Mouse (Mus musculus) embryonic fibroblast, embryonic 13.5 days (primary cell): ENCODE measurements at regions not wholly inside any gene's neighbourhood (a gene's known extent, or its start where the extent isn't known, plus 50 kb on each side); places are given as distances from the start of the nearest gene placed in this dataset.

Experiments
- H3K27ac ChIP-seq: 2 replicates; pipeline ENCODE4 v1.5.1; 2012; ENCODE audit warnings: low read length, control low read depth, inconsistent platforms; ENCODE audit not compliant: insufficient read depth
- H3K4me1 ChIP-seq: 2 replicates; pipeline ENCODE4 v1.6.1; 2011; ENCODE audit warnings: low read length; ENCODE audit not compliant: control insufficient read depth, insufficient read depth
- H3K4me3 ChIP-seq: 2 replicates; pipeline ENCODE4 v1.5.1; 2011; ENCODE audit warnings: mild to moderate bottlenecking, control low read depth, low read length; ENCODE audit not compliant: insufficient read depth
- CTCF ChIP-seq: IDR thresholded peaks from 2 replicates; pipeline ENCODE4 v1.5.1; 2011; ENCODE audit warnings: mild to moderate bottlenecking, control low read depth, low read length, moderate library complexity, borderline replicate concordance; ENCODE audit not compliant: insufficient read depth
- POLR2A ChIP-seq: IDR thresholded peaks from 2 replicates; pipeline ENCODE4 v1.6.1; 2011; ENCODE audit warnings: low read depth, mild to moderate bottlenecking, control low read depth, low read length, moderate library complexity

DNA sequence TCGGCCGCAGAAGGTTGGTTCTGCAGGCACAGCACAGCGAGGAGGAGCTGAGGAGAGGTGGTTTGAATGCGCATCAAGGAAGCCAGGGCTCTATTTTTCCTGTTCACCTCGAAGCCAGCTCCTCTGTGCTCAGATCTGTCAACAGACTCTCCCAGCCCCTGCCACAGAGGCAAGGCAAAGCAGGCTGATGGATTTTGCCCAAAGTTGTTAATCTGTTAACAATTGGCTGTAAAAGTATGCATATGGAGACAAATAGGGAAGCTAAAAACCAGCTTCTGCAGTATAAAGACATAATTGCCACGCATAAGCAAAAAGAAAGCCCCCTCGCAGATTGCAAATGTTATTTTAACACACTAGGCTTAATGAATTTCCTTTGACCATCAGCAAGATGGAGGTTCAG is 343.3 kb upstream of the Kif2a start:
- Histone ChIP-seq H3K27ac (no peak overlapping the region), H3K4me3 (no peak overlapping the region), H3K4me1 (no peaks in the 10 kb centered on the region)
- TF ChIP-seq CTCF (no peak), POLR2A (no peak)

DNA sequence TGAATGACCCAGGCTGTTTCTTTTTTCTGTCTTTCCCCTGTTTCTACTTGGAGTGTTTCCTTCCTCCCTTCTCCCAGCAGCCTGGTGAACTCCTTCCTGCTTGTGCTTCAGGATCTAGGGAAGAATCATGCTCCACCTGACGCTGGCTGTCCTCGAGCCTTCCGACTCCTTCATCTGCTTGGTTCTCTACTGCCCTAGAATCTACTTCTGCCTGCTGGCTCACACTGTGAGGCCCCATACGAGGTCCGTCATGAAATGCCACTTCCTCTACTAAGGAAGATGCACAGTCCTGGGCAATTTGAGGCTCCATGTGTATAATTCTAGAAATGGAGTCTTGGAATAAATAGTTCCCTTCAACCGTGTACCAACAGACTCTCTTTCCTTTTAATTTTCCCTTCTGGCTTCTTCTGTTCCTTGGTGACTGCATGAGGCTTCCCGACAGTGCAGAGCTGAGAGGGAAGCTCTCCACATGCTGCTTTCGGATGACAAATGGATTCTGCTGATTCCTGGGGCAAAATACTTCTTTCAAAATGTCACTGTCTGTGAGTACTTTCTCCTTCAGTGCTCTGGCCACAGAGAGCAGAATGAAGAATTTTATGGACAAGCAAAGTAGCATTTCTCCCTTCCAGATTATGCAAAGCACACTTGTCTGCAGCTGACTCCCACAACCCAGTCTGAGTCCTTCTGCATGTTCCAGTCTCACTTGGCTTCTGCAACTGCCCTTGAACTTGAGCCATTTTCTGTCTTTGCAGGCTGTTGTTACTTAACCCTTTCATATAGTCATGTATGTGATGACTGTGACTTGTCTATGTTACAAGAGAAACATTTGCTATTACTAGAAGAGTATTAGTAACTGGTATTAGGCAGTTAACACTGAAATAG is 341.1 kb upstream of the Kif2a start:
- no peak overlapping the region for H3K4me3 ChIP-seq
- no peaks in the 10 kb centered on the region for H3K4me1 ChIP-seq
- no peak for TF ChIP-seq POLR2A
- no peak for TF ChIP-seq CTCF
- H3K27ac ChIP-seq, result no peak overlapping the region

DNA sequence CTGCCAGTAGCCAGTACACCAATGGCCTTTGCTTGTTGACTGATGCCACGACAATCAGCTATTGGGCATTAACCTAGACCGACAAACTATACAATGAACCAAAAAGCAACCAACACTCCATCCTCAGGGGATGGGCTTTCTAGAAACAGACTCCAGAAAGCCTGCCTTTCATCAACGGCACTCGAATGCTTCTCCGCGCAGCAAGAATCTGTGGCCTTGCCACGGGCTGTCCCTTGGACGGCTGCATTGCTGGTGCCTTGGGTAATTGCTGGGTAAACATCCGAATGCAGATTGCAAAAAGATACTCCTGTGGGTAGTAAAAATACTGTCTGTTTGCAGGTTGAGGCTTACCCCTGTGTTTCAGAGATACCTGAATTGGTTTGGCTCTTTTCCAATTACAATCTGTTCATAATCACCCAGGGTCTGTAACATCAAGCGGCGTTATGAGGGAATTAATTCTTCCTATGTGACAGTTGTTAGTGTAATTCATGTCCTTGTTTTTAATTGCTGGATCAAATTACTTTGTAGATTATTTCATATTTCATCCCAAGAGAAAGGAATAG is 319.0 kb upstream of the Kif2a start:
- Histone ChIP-seq H3K4me1 (no peaks in the 10 kb centered on the region), H3K27ac (no peak overlapping the region), H3K4me3 (no peak overlapping the region)
- no peak for TF ChIP-seq POLR2A
- no peak for TF ChIP-seq CTCF

GRCm38 (mm10) chr13:107338111-107338510 is 316.2 kb upstream of the Kif2a start:
- H3K4me1 ChIP-seq, result no peaks in the 10 kb centered on the region
- no peak overlapping the region for H3K27ac ChIP-seq
- no peak for TF ChIP-seq POLR2A
- TF ChIP-seq CTCF, result no peak
- no peak overlapping the region for H3K4me3 ChIP-seq

- TF ChIP-seq CTCF (no peak), POLR2A (no peak)
- H3K27ac ChIP-seq, result no peak overlapping the region
- H3K4me3 ChIP-seq, result no peak overlapping the region
- H3K4me1 ChIP-seq, result no peaks in the 10 kb centered on the region
Measured at GRCm38 (mm10) chr13:107337111-107337510, 315.2 kb upstream of the Kif2a start.

DNA sequence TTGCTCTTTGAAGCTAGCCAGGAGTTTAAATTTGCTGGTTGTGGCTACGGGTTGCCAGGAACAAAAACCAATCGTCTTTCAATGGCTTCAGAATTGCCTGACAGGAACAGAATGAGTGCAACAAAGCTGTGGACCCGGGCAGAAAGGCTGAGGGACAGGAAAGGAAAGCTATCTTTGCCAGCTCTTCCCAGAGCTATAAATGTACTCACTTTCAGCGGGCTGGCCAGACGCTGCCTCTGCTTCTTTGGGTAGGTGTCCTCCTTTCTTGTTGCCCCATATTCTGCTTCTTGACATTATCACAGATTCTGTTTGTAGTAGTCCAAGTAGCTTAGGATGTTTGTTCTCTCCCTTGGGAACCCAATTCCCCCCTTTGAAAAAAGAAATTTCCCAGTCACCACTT is 307.4 kb upstream of the Kif2a start:
- Histone ChIP-seq H3K4me3 (no peak overlapping the region), H3K27ac (peak overlapping the region; percentile 95), H3K4me1 (no peaks in the 10 kb centered on the region; the same call in 1 of the 2 replicates)
- TF ChIP-seq CTCF, result no peak
- TF ChIP-seq POLR2A, result no peak

GRCm38 (mm10) chr13:107325707-107326495 is 304.0 kb upstream of the Kif2a start:
- TF ChIP-seq CTCF (peak; percentile 83), POLR2A (no peak)
- Histone ChIP-seq H3K4me3 (no peak overlapping the region), H3K27ac (no peak overlapping the region), H3K4me1 (no peaks in the 10 kb centered on the region; the same call in 1 of the 2 replicates)

DNA sequence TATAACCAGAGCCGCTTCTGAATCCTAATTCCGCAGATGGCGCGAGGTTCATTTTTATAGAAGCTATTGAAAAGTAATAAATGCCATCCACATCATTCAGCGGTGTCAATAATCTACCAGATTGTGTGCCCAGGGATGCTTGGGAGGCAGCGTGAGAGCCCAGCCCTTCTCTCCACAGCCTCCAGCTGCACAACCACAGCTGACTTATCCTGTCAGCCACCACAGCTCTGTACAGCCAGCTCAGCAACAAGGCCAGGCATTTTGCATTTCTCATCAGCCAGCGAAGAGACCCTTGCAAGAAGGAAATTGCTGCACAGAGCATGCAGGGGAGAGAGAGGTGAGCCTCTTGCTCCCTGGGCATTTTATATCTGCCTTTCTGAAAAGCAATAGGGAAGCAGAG is 292.8 kb upstream of the Kif2a start:
- Histone ChIP-seq H3K27ac (no peak overlapping the region), H3K4me3 (no peak overlapping the region), H3K4me1 (no peaks in the 10 kb centered on the region)
- TF ChIP-seq POLR2A (no peak), CTCF (no peak)

- Histone ChIP-seq H3K27ac (no peak overlapping the region), H3K4me3 (no peak overlapping the region), H3K4me1 (no peaks in the 10 kb centered on the region)
- TF ChIP-seq POLR2A, result no peak
- TF ChIP-seq CTCF, result no peak
Measured at GRCm38 (mm10) chr13:107308958-107309639, 287.2 kb upstream of the Kif2a start.
